Mouse (Mus musculus): ENCODE measurements at regions not wholly inside any gene's neighbourhood (a gene's known extent, or its start where the extent isn't known, plus 50 kb on each side); places are given as distances from the start of the nearest gene placed in this dataset.

GRCm38 (mm10) chr1:98813990-98814389, 393.1 kb downstream of the Slco6d1 start:
- H3K4me3 ChIP-seq (replicated peaks), result no peak overlapping the region
- ATAC-seq, result no peak
- no peak overlapping the region for H3K9ac ChIP-seq
- H3K27me3 ChIP-seq (replicated peaks), result no peaks in the 10 kb centered on the region
- 94% methylated on average over 2 of the region's 2 CpGs for WGBS
- no peaks in the 10 kb centered on the region for H3K9me3 ChIP-seq
- no peak overlapping the region for H3K4me2 ChIP-seq (replicated peaks)
- H3K27ac ChIP-seq, result no peak overlapping the region
- no peaks in the 10 kb centered on the region for H3K36me3 ChIP-seq
- H3K4me1 ChIP-seq (replicated peaks), result no peaks in the 10 kb centered on the region

GRCm38 (mm10) chr1:98818076-98818475, 397.2 kb downstream of the Slco6d1 start:
- Histone ChIP-seq H3K9me3 (no peaks in the 10 kb centered on the region), H3K27me3 (replicated peaks) (no peaks in the 10 kb centered on the region), H3K27ac (no peak overlapping the region), H3K4me1 (replicated peaks) (no peaks in the 10 kb centered on the region), H3K9ac (no peak overlapping the region), H3K36me3 (no peaks in the 10 kb centered on the region), H3K4me3 (replicated peaks) (no peak overlapping the region), H3K4me2 (replicated peaks) (no peak overlapping the region)
- no peak for ATAC-seq
- 77% methylated on average over 2 of the region's 2 CpGs for WGBS

GRCm38 (mm10) chr1:98860236-98860635, 439.3 kb downstream of the Slco6d1 start:
- WGBS, result 85% methylated on average over 1 of the region's 1 CpGs
- H3K4me3 ChIP-seq (replicated peaks), result no peak overlapping the region
- H3K27ac ChIP-seq, result no peak overlapping the region
- ATAC-seq, result no peak
- no peak overlapping the region for H3K4me2 ChIP-seq (replicated peaks)
- no peak overlapping the region for H3K9ac ChIP-seq
- no peaks in the 10 kb centered on the region for H3K27me3 ChIP-seq (replicated peaks)
- no peaks in the 10 kb centered on the region for H3K36me3 ChIP-seq
- no peaks in the 10 kb centered on the region for H3K9me3 ChIP-seq
- no peaks in the 10 kb centered on the region for H3K4me1 ChIP-seq (replicated peaks)

GRCm38 (mm10) chr1:98906260-98906659, 485.3 kb downstream of the Slco6d1 start:
- ATAC-seq, result no peak
- Histone ChIP-seq H3K4me3 (replicated peaks) (no peak overlapping the region), H3K4me1 (replicated peaks) (no peaks in the 10 kb centered on the region), H3K27ac (no peak overlapping the region), H3K9me3 (no peaks in the 10 kb centered on the region), H3K36me3 (no peaks in the 10 kb centered on the region), H3K27me3 (replicated peaks) (no peaks in the 10 kb centered on the region), H3K9ac (no peak overlapping the region), H3K4me2 (replicated peaks) (no peak overlapping the region)
- 83% methylated on average over 3 of the region's 3 CpGs for WGBS

GRCm38 (mm10) chr1:98923043-98923442, 502.1 kb downstream of the Slco6d1 start:
- ATAC-seq, result no peak
- no peak overlapping the region for H3K4me3 ChIP-seq (replicated peaks)
- WGBS, result 84% methylated on average over 2 of the region's 2 CpGs
- H3K27ac ChIP-seq, result no peak overlapping the region
- no peaks in the 10 kb centered on the region for H3K36me3 ChIP-seq
- H3K9ac ChIP-seq, result no peak overlapping the region
- no peak overlapping the region for H3K4me2 ChIP-seq (replicated peaks)
- H3K4me1 ChIP-seq (replicated peaks), result no peaks in the 10 kb centered on the region
- no peaks in the 10 kb centered on the region for H3K27me3 ChIP-seq (replicated peaks)
- H3K9me3 ChIP-seq, result no peaks in the 10 kb centered on the region

- H3K9ac ChIP-seq, result no peak overlapping the region
- no peaks in the 10 kb centered on the region for H3K27me3 ChIP-seq (replicated peaks)
- 76% methylated on average over 2 of the region's 2 CpGs for WGBS
- H3K36me3 ChIP-seq, result no peaks in the 10 kb centered on the region
- no peak overlapping the region for H3K4me3 ChIP-seq (replicated peaks)
- H3K27ac ChIP-seq, result no peak overlapping the region
- ATAC-seq, result no peak
- no peaks in the 10 kb centered on the region for H3K9me3 ChIP-seq
- H3K4me2 ChIP-seq (replicated peaks), result no peak overlapping the region
- H3K4me1 ChIP-seq (replicated peaks), result no peaks in the 10 kb centered on the region
Observed at GRCm38 (mm10) chr1:98924933-98925332, 504.0 kb downstream of the Slco6d1 start.

GRCm38 (mm10) chr1:98930926-98931325, 510.0 kb downstream of the Slco6d1 start:
- Histone ChIP-seq H3K9ac (no peak overlapping the region), H3K36me3 (no peaks in the 10 kb centered on the region), H3K9me3 (no peaks in the 10 kb centered on the region), H3K27ac (no peak overlapping the region), H3K4me3 (replicated peaks) (no peak overlapping the region), H3K27me3 (replicated peaks) (no peaks in the 10 kb centered on the region), H3K4me1 (replicated peaks) (no peaks in the 10 kb centered on the region), H3K4me2 (replicated peaks) (no peak overlapping the region)
- 47% methylated on average over 1 of the region's 1 CpGs for WGBS
- ATAC-seq, result no peak

GRCm38 (mm10) chr1:98932239-98932638, 511.3 kb downstream of the Slco6d1 start:
- no peak for ATAC-seq
- H3K4me1 ChIP-seq (replicated peaks), result no peaks in the 10 kb centered on the region
- no peak overlapping the region for H3K9ac ChIP-seq
- H3K36me3 ChIP-seq, result no peaks in the 10 kb centered on the region
- H3K4me2 ChIP-seq (replicated peaks), result no peak overlapping the region
- H3K4me3 ChIP-seq (replicated peaks), result no peak overlapping the region
- no peak overlapping the region for H3K27ac ChIP-seq
- no peaks in the 10 kb centered on the region for H3K9me3 ChIP-seq
- no peaks in the 10 kb centered on the region for H3K27me3 ChIP-seq (replicated peaks)
- WGBS, result 88% methylated on average over 1 of the region's 1 CpGs

GRCm38 (mm10) chr1:98977686-98978085, 556.8 kb downstream of the Slco6d1 start:
- WGBS, result 91% methylated on average over 1 of the region's 1 CpGs
- H3K4me3 ChIP-seq (replicated peaks), result no peak overlapping the region
- no peak for ATAC-seq
- H3K27me3 ChIP-seq (replicated peaks), result no peaks in the 10 kb centered on the region
- no peaks in the 10 kb centered on the region for H3K36me3 ChIP-seq
- H3K9me3 ChIP-seq, result no peaks in the 10 kb centered on the region
- H3K27ac ChIP-seq, result no peak overlapping the region
- H3K4me2 ChIP-seq (replicated peaks), result no peak overlapping the region
- no peak overlapping the region for H3K9ac ChIP-seq
- H3K4me1 ChIP-seq (replicated peaks), result no peaks in the 10 kb centered on the region
